Mouse (Mus musculus): ENCODE data around the gene Fam160a1. TPM values are rescaled to one million over a fixed set of nuclear protein-coding genes. Genes with fewer than 3 reads are reported as not detected.
A peak's percentile ranks its signal among the peaks of the same experiment; 100 is the strongest.

Gene Fam160a1
- polyA plus RNA-seq, 1 experiment from 2014 or later = 7.5 TPM

- H3K4me1 ChIP-seq (ENCODE audit: control insufficient read depth, insufficient read depth, low read length) = no peaks in the 10 kb centered on the region
- H3K9ac ChIP-seq (ENCODE audit: low read length) = no peak overlapping the region
- no peaks in the 10 kb centered on the region for H3K9me3 ChIP-seq (replicated peaks; ENCODE audit: control insufficient read depth, low read length)
- H3K27ac ChIP-seq (ENCODE audit: low read length) = no peak overlapping the region
- peak; percentile 71; the same call in 1 of the 2 replicates for ATAC-seq (ENCODE audit: insufficient read depth, low FRiP score)
- H3K4me3 ChIP-seq (replicated peaks; ENCODE audit: low read length) = no peak overlapping the region
- H3K36me3 ChIP-seq (ENCODE audit: control insufficient read depth, insufficient read depth, low read length) = no peaks in the 10 kb centered on the region
- no peaks in the 10 kb centered on the region for H3K27me3 ChIP-seq (ENCODE audit: control insufficient read depth, insufficient read depth, low read length)
- no peak overlapping the region for H3K4me2 ChIP-seq (ENCODE audit: low read depth, low read length)
- WGBS = 34% methylated on average over 4 of the region's 4 CpGs
Measured at GRCm38 (mm10) chr3:85773886-85774285, 43.2 kb downstream of the Fam160a1 start.

GRCm38 (mm10) chr3:85773425-85773824, 43.7 kb downstream of the Fam160a1 start:
- H3K27ac ChIP-seq (ENCODE audit: low read length) = no peak overlapping the region
- no peak overlapping the region for H3K9ac ChIP-seq (ENCODE audit: low read length)
- H3K4me3 ChIP-seq (replicated peaks; ENCODE audit: low read length) = no peak overlapping the region
- no peaks in the 10 kb centered on the region for H3K27me3 ChIP-seq (ENCODE audit: control insufficient read depth, insufficient read depth, low read length)
- 36% methylated on average over 3 of the region's 3 CpGs for WGBS
- H3K36me3 ChIP-seq (ENCODE audit: control insufficient read depth, insufficient read depth, low read length) = no peaks in the 10 kb centered on the region
- H3K4me2 ChIP-seq (ENCODE audit: low read depth, low read length) = no peak overlapping the region
- no peaks in the 10 kb centered on the region for H3K4me1 ChIP-seq (ENCODE audit: control insufficient read depth, insufficient read depth, low read length)
- no peaks in the 10 kb centered on the region for H3K9me3 ChIP-seq (replicated peaks; ENCODE audit: control insufficient read depth, low read length)
- ATAC-seq (ENCODE audit: insufficient read depth, low FRiP score) = no peak

- no peak overlapping the region for H3K4me3 ChIP-seq (replicated peaks; ENCODE audit: low read length)
- no peaks in the 10 kb centered on the region for H3K9me3 ChIP-seq (replicated peaks; ENCODE audit: control insufficient read depth, low read length)
- no peak overlapping the region for H3K9ac ChIP-seq (ENCODE audit: low read length)
- no peak overlapping the region for H3K4me2 ChIP-seq (ENCODE audit: low read depth, low read length)
- no peaks in the 10 kb centered on the region for H3K27me3 ChIP-seq (ENCODE audit: control insufficient read depth, insufficient read depth, low read length)
- no peak overlapping the region for H3K27ac ChIP-seq (ENCODE audit: low read length)
- no peaks in the 10 kb centered on the region for H3K36me3 ChIP-seq (ENCODE audit: control insufficient read depth, insufficient read depth, low read length)
- 68% methylated on average over 7 of the region's 7 CpGs for WGBS
- ATAC-seq (ENCODE audit: insufficient read depth, low FRiP score) = no peak
- H3K4me1 ChIP-seq (ENCODE audit: control insufficient read depth, insufficient read depth, low read length) = no peaks in the 10 kb centered on the region
Measured at GRCm38 (mm10) chr3:85764937-85765337, 52.2 kb downstream of the Fam160a1 start.

GRCm38 (mm10) chr3:85764008-85764834, 52.9 kb downstream of the Fam160a1 start:
- H3K27ac ChIP-seq (ENCODE audit: low read length) = no peak overlapping the region
- no peak overlapping the region for H3K9ac ChIP-seq (ENCODE audit: low read length)
- H3K9me3 ChIP-seq (replicated peaks; ENCODE audit: control insufficient read depth, low read length) = no peaks in the 10 kb centered on the region
- no peak overlapping the region for H3K4me2 ChIP-seq (ENCODE audit: low read depth, low read length)
- H3K4me3 ChIP-seq (replicated peaks; ENCODE audit: low read length) = no peak overlapping the region
- no peaks in the 10 kb centered on the region for H3K27me3 ChIP-seq (ENCODE audit: control insufficient read depth, insufficient read depth, low read length)
- WGBS = 72% methylated on average over 18 of the region's 18 CpGs
- no peak for ATAC-seq (ENCODE audit: insufficient read depth, low FRiP score)
- no peaks in the 10 kb centered on the region for H3K4me1 ChIP-seq (ENCODE audit: control insufficient read depth, insufficient read depth, low read length)
- no peaks in the 10 kb centered on the region for H3K36me3 ChIP-seq (ENCODE audit: control insufficient read depth, insufficient read depth, low read length)

- H3K9me3 ChIP-seq (replicated peaks; ENCODE audit: control insufficient read depth, low read length) = no peaks in the 10 kb centered on the region
- no peak overlapping the region for H3K4me3 ChIP-seq (replicated peaks; ENCODE audit: low read length)
- no peak overlapping the region for H3K4me2 ChIP-seq (ENCODE audit: low read depth, low read length)
- no peaks in the 10 kb centered on the region for H3K27me3 ChIP-seq (ENCODE audit: control insufficient read depth, insufficient read depth, low read length)
- no peak overlapping the region for H3K27ac ChIP-seq (ENCODE audit: low read length)
- WGBS = 50% methylated on average over 2 of the region's 2 CpGs
- no peaks in the 10 kb centered on the region for H3K4me1 ChIP-seq (ENCODE audit: control insufficient read depth, insufficient read depth, low read length)
- no peak for ATAC-seq (ENCODE audit: insufficient read depth, low FRiP score)
- H3K9ac ChIP-seq (ENCODE audit: low read length) = no peak overlapping the region
- H3K36me3 ChIP-seq (ENCODE audit: control insufficient read depth, insufficient read depth, low read length) = no peaks in the 10 kb centered on the region
Measured at GRCm38 (mm10) chr3:85757944-85758343, 59.1 kb downstream of the Fam160a1 start.

GRCm38 (mm10) chr3:85757435-85757834, 59.7 kb downstream of the Fam160a1 start:
- Histone ChIP-seq H3K4me3 (replicated peaks; ENCODE audit: low read length) (no peak overlapping the region), H3K9me3 (replicated peaks; ENCODE audit: control insufficient read depth, low read length) (no peaks in the 10 kb centered on the region), H3K4me2 (ENCODE audit: low read depth, low read length) (no peak overlapping the region), H3K36me3 (ENCODE audit: control insufficient read depth, insufficient read depth, low read length) (no peaks in the 10 kb centered on the region), H3K27ac (ENCODE audit: low read length) (no peak overlapping the region), H3K27me3 (ENCODE audit: control insufficient read depth, insufficient read depth, low read length) (no peaks in the 10 kb centered on the region), H3K4me1 (ENCODE audit: control insufficient read depth, insufficient read depth, low read length) (no peaks in the 10 kb centered on the region), H3K9ac (ENCODE audit: low read length) (no peak overlapping the region)
- ATAC-seq (ENCODE audit: insufficient read depth, low FRiP score) = no peak
- 84% methylated on average over 4 of the region's 4 CpGs for WGBS

- H3K27me3 ChIP-seq (ENCODE audit: control insufficient read depth, insufficient read depth, low read length) = no peaks in the 10 kb centered on the region
- no peaks in the 10 kb centered on the region for H3K9me3 ChIP-seq (replicated peaks; ENCODE audit: control insufficient read depth, low read length)
- H3K36me3 ChIP-seq (ENCODE audit: control insufficient read depth, insufficient read depth, low read length) = no peaks in the 10 kb centered on the region
- H3K4me2 ChIP-seq (ENCODE audit: low read depth, low read length) = no peak overlapping the region
- H3K4me3 ChIP-seq (replicated peaks; ENCODE audit: low read length) = no peak overlapping the region
- H3K4me1 ChIP-seq (ENCODE audit: control insufficient read depth, insufficient read depth, low read length) = no peaks in the 10 kb centered on the region
- no peak for ATAC-seq (ENCODE audit: insufficient read depth, low FRiP score)
- WGBS = 55% methylated on average over 4 of the region's 4 CpGs
- no peak overlapping the region for H3K27ac ChIP-seq (ENCODE audit: low read length)
- H3K9ac ChIP-seq (ENCODE audit: low read length) = no peak overlapping the region
Measured at GRCm38 (mm10) chr3:85749348-85749747, 67.7 kb downstream of the Fam160a1 start.

GRCm38 (mm10) chr3:85748863-85749262, 68.2 kb downstream of the Fam160a1 start:
- Histone ChIP-seq H3K36me3 (ENCODE audit: control insufficient read depth, insufficient read depth, low read length) (no peaks in the 10 kb centered on the region), H3K27me3 (ENCODE audit: control insufficient read depth, insufficient read depth, low read length) (no peaks in the 10 kb centered on the region), H3K4me2 (ENCODE audit: low read depth, low read length) (no peak overlapping the region), H3K9me3 (replicated peaks; ENCODE audit: control insufficient read depth, low read length) (no peaks in the 10 kb centered on the region), H3K9ac (ENCODE audit: low read length) (no peak overlapping the region), H3K27ac (ENCODE audit: low read length) (no peak overlapping the region), H3K4me1 (ENCODE audit: control insufficient read depth, insufficient read depth, low read length) (no peaks in the 10 kb centered on the region), H3K4me3 (replicated peaks; ENCODE audit: low read length) (no peak overlapping the region)
- no peak for ATAC-seq (ENCODE audit: insufficient read depth, low FRiP score)
- 36% methylated on average over 4 of the region's 4 CpGs for WGBS

GRCm38 (mm10) chr3:85746116-85746515, 71.0 kb downstream of the Fam160a1 start:
- Histone ChIP-seq H3K4me2 (ENCODE audit: low read depth, low read length) (no peak overlapping the region), H3K9me3 (replicated peaks; ENCODE audit: control insufficient read depth, low read length) (no peaks in the 10 kb centered on the region), H3K4me3 (replicated peaks; ENCODE audit: low read length) (no peak overlapping the region), H3K9ac (ENCODE audit: low read length) (no peak overlapping the region), H3K27ac (ENCODE audit: low read length) (no peak overlapping the region), H3K4me1 (ENCODE audit: control insufficient read depth, insufficient read depth, low read length) (no peaks in the 10 kb centered on the region), H3K36me3 (ENCODE audit: control insufficient read depth, insufficient read depth, low read length) (no peaks in the 10 kb centered on the region), H3K27me3 (ENCODE audit: control insufficient read depth, insufficient read depth, low read length) (no peaks in the 10 kb centered on the region)
- no peak for ATAC-seq (ENCODE audit: insufficient read depth, low FRiP score)
- 27% methylated on average over 4 of the region's 4 CpGs for WGBS
